Mouse (Mus musculus) stomach, postnatal 0 days (tissue): ENCODE results near the gene Zfp597.

Experiments
- CTCF ChIP-seq: IDR thresholded peaks from 2 replicates; pipeline ENCODE4 v1.5.1; 2016; ENCODE audit warnings: antibody characterized with exemption, low read depth, mild to moderate bottlenecking, moderate library complexity
- EP300 ChIP-seq: optimal IDR thresholded peaks from 2 replicates; pipeline ENCODE3; 2016; ENCODE audit warnings: antibody characterized with exemption

- TF ChIP-seq EP300, result peak; percentile 81
- TF ChIP-seq CTCF, result peak; percentile 61
These were observed at the start of gene Zfp597, which contains the start of gene Gm20695 for GRCm38 (mm10) chr16:3884201-3885064.
